Mouse (Mus musculus) kidney, adult 2 months (tissue): ENCODE data around the gene Fcgr3.

Experiments
- CTCF ChIP-seq: fragments of 200-500 bp; conservative IDR thresholded peaks from 2 replicates; pipeline ENCODE4 v1.5.1; 2011; ENCODE audit warnings: low read depth, mild to moderate bottlenecking, control low read depth, low read length, moderate library complexity, mixed read lengths; ENCODE audit not compliant: insufficient read depth, insufficient read length
- POLR2A ChIP-seq: fragments of 200-500 bp; IDR thresholded peaks from one replicate; pipeline ENCODE4 v1.6.1; 2011; ENCODE audit warnings: low read depth, low read length, control low read depth

DNA sequence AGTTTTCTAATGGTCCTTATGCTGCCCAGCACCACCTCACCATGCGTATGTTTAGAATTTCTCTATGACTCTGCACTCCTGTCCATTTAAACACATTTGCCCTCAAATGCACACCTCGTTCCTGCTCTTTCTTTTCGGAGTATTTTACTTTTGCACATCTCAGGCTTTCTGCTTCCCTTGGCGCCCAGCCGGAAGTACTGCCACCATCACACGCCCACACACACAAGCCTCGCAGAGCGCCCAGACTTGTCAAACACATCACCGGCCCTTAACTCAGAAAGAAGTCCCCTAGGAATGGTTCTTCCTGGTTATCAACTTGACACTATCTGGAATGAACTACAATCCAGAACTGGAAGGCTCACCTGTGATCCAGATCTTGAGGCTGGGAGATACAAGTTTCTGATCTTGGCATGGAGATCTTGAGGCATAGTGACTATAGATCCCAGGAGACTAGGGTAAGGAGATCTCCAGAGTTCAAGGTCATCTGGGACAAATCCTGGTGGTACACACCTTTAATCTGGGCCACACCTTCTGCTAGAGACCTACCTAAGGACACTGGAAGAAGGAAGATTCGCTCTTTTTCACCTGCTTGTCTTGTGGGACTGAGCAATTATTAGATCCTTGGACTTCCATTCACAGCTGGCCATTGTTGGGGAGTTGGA, 38.6 kb upstream of the Fcgr3 start:
- TF ChIP-seq CTCF (no peak), POLR2A (no peak)
